Mouse (Mus musculus): ENCODE results near the gene Col23a1.

Col23a1 gene

GRCm38 (mm10) chr11:51289564-51290041 is at the start of gene Col23a1:
Col23a1 (plus strand) TSS chr11:51289920.
- DNase-seq (ENCODE audit: low spot score), result peak; percentile 66

- DNase-seq (ENCODE audit: low spot score), result no peak
Measured at GRCm38 (mm10) chr11:51242897-51243296, 46.8 kb upstream of the Col23a1 start.

GRCm38 (mm10) chr11:51257006-51257405 is 32.7 kb upstream of the Col23a1 start:
- no peak for DNase-seq (ENCODE audit: low spot score)

- DNase-seq (ENCODE audit: low spot score), result no peak
Measured at GRCm38 (mm10) chr11:51261680-51262219, 28.0 kb upstream of the Col23a1 start, which contains the start of gene Clk4. Clk4 (plus strand) TSS chr11:51261730.

GRCm38 (mm10) chr11:51262342-51263285 is 27.1 kb upstream of the Col23a1 start, which contains the start of gene BC049762:
BC049762 (minus strand) TSS chr11:51263046.
- DNase-seq (ENCODE audit: low spot score), result peak; percentile 98

- peak; percentile 49 for DNase-seq (ENCODE audit: low spot score)
Measured at GRCm38 (mm10) chr11:51263286-51263831, 26.4 kb upstream of the Col23a1 start.

GRCm38 (mm10) chr11:51264352-51264751 is 25.4 kb upstream of the Col23a1 start:
- DNase-seq (ENCODE audit: low spot score), result no peak

- DNase-seq (ENCODE audit: low spot score), result no peak
Measured at GRCm38 (mm10) chr11:51265326-51265725, 24.4 kb upstream of the Col23a1 start.

GRCm38 (mm10) chr11:51274418-51274817 is 15.3 kb upstream of the Col23a1 start:
- no peak for DNase-seq (ENCODE audit: low spot score)

- DNase-seq (ENCODE audit: low spot score), result peak; percentile 43
Measured at GRCm38 (mm10) chr11:51290066-51290955, 591 bp downstream of the Col23a1 start.

- no peak for DNase-seq (ENCODE audit: low spot score)
Measured at GRCm38 (mm10) chr11:51293956-51294530, 4.3 kb downstream of the Col23a1 start.

- no peak for DNase-seq (ENCODE audit: low spot score)
Measured at GRCm38 (mm10) chr11:51295742-51296141, 6.0 kb downstream of the Col23a1 start.

GRCm38 (mm10) chr11:51298691-51299090 is 9.0 kb downstream of the Col23a1 start:
- DNase-seq (ENCODE audit: low spot score), result no peak

GRCm38 (mm10) chr11:51302396-51302795 is 12.7 kb downstream of the Col23a1 start:
- DNase-seq (ENCODE audit: low spot score), result no peak

- DNase-seq (ENCODE audit: low spot score), result no peak
Measured at GRCm38 (mm10) chr11:51303981-51304553, 14.3 kb downstream of the Col23a1 start.

- no peak for DNase-seq (ENCODE audit: low spot score)
Measured at GRCm38 (mm10) chr11:51308306-51308705, 18.6 kb downstream of the Col23a1 start.

- no peak for DNase-seq (ENCODE audit: low spot score)
Measured at GRCm38 (mm10) chr11:51311846-51312245, 22.1 kb downstream of the Col23a1 start.

GRCm38 (mm10) chr11:51315991-51316810 is 26.5 kb downstream of the Col23a1 start:
- no peak for DNase-seq (ENCODE audit: low spot score)

GRCm38 (mm10) chr11:51320609-51321008 is 30.9 kb downstream of the Col23a1 start:
- DNase-seq (ENCODE audit: low spot score), result no peak

- no peak for DNase-seq (ENCODE audit: low spot score)
Measured at GRCm38 (mm10) chr11:51326908-51327307, 37.2 kb downstream of the Col23a1 start.
